ENCODE assay signal across 8 mouse cellular contexts in the genomic region with DNA sequence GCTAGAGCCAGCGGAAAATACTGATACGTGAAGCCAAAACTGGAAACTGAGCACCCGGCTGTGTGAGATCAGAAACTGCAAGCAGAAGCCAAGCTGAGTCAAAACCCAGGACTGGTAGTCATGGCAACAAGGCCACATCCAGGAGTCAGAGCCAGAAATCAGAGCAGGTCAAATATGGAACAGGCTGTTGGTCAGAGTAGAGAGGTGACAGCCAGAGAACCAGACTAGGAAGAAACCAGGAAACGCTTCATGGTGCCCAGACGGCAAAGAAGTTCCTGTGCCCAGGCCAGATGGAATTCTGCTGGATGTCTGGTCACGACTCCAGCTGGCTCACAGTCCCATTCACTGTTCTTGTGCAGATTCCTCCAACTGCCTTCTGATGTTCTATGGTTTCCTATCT.
DNase-seq lines count a peak whose midpoint lies in the region; ATAC-seq and TF ChIP-seq lines count a peak whose summit lies in the region.

No protein-coding gene starts in this region.

- peak; percentile 37 for DNase-seq in forebrain, embryonic 14.5 days (ENCODE audit: low spot score)
- peak; percentile 92 to 99 for DNase-seq in cerebellum, adult 2 months
- DNase-seq in gastrocnemius, postnatal 25 days: peak; percentile 80
- DNase-seq in left cerebral cortex, adult 11 months (ENCODE audit: low spot score): peak; percentile 34
- DNase-seq in right cerebral cortex, adult 2 months (ENCODE audit: low spot score in 2 of 2): peak; percentile 26 to 37
- DNase-seq in yolk sac, embryonic 10.5 days (ENCODE audit: low spot score): no peak
- no peak for DNase-seq in natural killer cell, adult 2 months (ENCODE audit: low spot score in 2 of 2)

- TF ChIP-seq CTCF in cerebellum, adult 2 months (IDR thresholded peaks at IDR 0.05; ENCODE audit: borderline replicate concordance, insufficient read depth, low read depth, low read length): no peak

- no peaks in the 10 kb centered on the region for H3K27me3 ChIP-seq in forebrain, embryonic 14.5 days (replicated peaks; ENCODE audit: control insufficient read depth, insufficient read depth, low read length)
- H3K27me3 ChIP-seq in forebrain, embryonic 16.5 days (replicated peaks; ENCODE audit: control insufficient read depth, insufficient read depth, low read length): no peaks in the 10 kb centered on the region
- no peaks in the 10 kb centered on the region for H3K27me3 ChIP-seq in cerebellum, adult 2 months (ENCODE audit: control insufficient read depth, insufficient read depth, low read length)

- no peak overlapping the region for H3K9ac ChIP-seq in forebrain, embryonic 14.5 days (ENCODE audit: low read length)
- H3K9ac ChIP-seq in forebrain, embryonic 16.5 days (replicated peaks; ENCODE audit: low read depth, low read length): no peak overlapping the region

- WGBS in forebrain, embryonic 14.5 days: 64% methylated on average over 6 of the region's 6 CpGs
- WGBS in forebrain, embryonic 16.5 days: 44% methylated on average over 6 of the region's 6 CpGs
- WGBS in cerebellum, adult 2 months: under 1% methylated on average over 6 of the region's 6 CpGs

- TF ChIP-seq POLR2A in cerebellum, adult 2 months (IDR thresholded peaks at IDR 0.05; ENCODE audit: borderline replicate concordance, insufficient read depth, low read length): no peak

- H3K27ac ChIP-seq in forebrain, embryonic 14.5 days (ENCODE audit: low read depth, low read length): no peak overlapping the region
- H3K27ac ChIP-seq in forebrain, embryonic 16.5 days (ENCODE audit: low read length): no peak overlapping the region
- no peak overlapping the region for H3K27ac ChIP-seq in cerebellum, adult 2 months (ENCODE audit: insufficient read depth, low read length)

- H3K36me3 ChIP-seq in forebrain, embryonic 14.5 days (ENCODE audit: control insufficient read depth, insufficient read depth, low read length): no peaks in the 10 kb centered on the region
- no peaks in the 10 kb centered on the region for H3K36me3 ChIP-seq in forebrain, embryonic 16.5 days (ENCODE audit: control insufficient read depth, insufficient read depth)

- no peak overlapping the region for H3K4me2 ChIP-seq in forebrain, embryonic 14.5 days (ENCODE audit: low read length)
- no peak overlapping the region for H3K4me2 ChIP-seq in forebrain, embryonic 16.5 days (ENCODE audit: low read length)

- no peaks in the 10 kb centered on the region for H3K9me3 ChIP-seq in forebrain, embryonic 14.5 days (replicated peaks; ENCODE audit: control insufficient read depth, low read length)
- H3K9me3 ChIP-seq in forebrain, embryonic 16.5 days (ENCODE audit: control insufficient read depth, low read length): no peaks in the 10 kb centered on the region

- H3K4me3 ChIP-seq in forebrain, embryonic 14.5 days (ENCODE audit: low read depth, low read length): no peak overlapping the region
- no peak overlapping the region for H3K4me3 ChIP-seq in forebrain, embryonic 16.5 days (replicated peaks; ENCODE audit: low read length)
- H3K4me3 ChIP-seq in cerebellum, adult 2 months (replicated peaks; ENCODE audit: insufficient read depth, low read depth, low read length): no peak overlapping the region

- no peaks in the 10 kb centered on the region for H3K4me1 ChIP-seq in forebrain, embryonic 14.5 days (ENCODE audit: control insufficient read depth, insufficient read depth, low read length)
- peaks cover 2% of the 10 kb centered on the region; the same call in 1 of the 2 replicates for H3K4me1 ChIP-seq in forebrain, embryonic 16.5 days (replicated peaks; ENCODE audit: control insufficient read depth, insufficient read depth, low read length)
- H3K4me1 ChIP-seq in cerebellum, adult 2 months (ENCODE audit: control insufficient read depth, insufficient read depth, low read length): peaks cover 7% of the 10 kb centered on the region; the same call in 1 of the 2 replicates

- no peak for ATAC-seq in forebrain, embryonic 14.5 days
- no peak for ATAC-seq in forebrain, embryonic 16.5 days

Comparison
In these comparisons a context has a peak if more than half of its experiments do, and no peak if none do; other contexts are left out.
1. DNase-seq: peak in forebrain, embryonic 14.5 days (single experiment), cerebellum, adult 2 months (2 of 2), gastrocnemius, postnatal 25 days (single experiment), left cerebral cortex, adult 11 months (single experiment) and right cerebral cortex, adult 2 months (2 of 2); none in yolk sac, embryonic 10.5 days (single experiment) and natural killer cell, adult 2 months (0 of 2).